Mouse (Mus musculus) midbrain, postnatal 0 days (tissue): ENCODE data around the gene Fbln5. TPM values are rescaled to one million over a fixed set of nuclear protein-coding genes. Genes with fewer than 3 reads are reported as not detected.

Experiments
- ATAC-seq: fragments of 200-750 bp; cut with Nextera tagmentation; 2 replicates; pipeline ENCODE4 v1.8.0; 2017; ENCODE audit warnings: moderate number of reproducible peaks, mild to moderate bottlenecking, moderate TSS enrichment, moderate library complexity; ENCODE audit not compliant: low FRiP score
- DNase-seq: peaks from one replicate; pipeline ENCODE4 v3.0.0-alpha.2; 2015; ENCODE audit warnings: low spot score
- H3K27ac ChIP-seq: fragments of 300-500 bp; sonication (generic); 2 replicates; pipeline ENCODE4 v1.5.1; 2014; ENCODE audit warnings: low read depth, mild to moderate bottlenecking, low read length, mixed read lengths
- H3K27me3 ChIP-seq: fragments of 300-500 bp; sonication (generic); 2 replicates; pipeline ENCODE4 v1.6.1; 2014; ENCODE audit warnings: low read length, control low read depth, mixed read lengths; ENCODE audit not compliant: insufficient read depth
- H3K36me3 ChIP-seq: fragments of 300-500 bp; sonication (generic); 2 replicates; pipeline ENCODE4 v1.6.1; 2014; ENCODE audit warnings: low read length, control low read depth, mixed read lengths; ENCODE audit not compliant: insufficient read depth
- H3K4me1 ChIP-seq: fragments of 300-500 bp; sonication (generic); 2 replicates; pipeline ENCODE4 v1.6.1; 2014; ENCODE audit warnings: mild to moderate bottlenecking, control low read depth, antibody characterized with exemption, low read length, mixed read lengths; ENCODE audit not compliant: insufficient read depth
- H3K4me2 ChIP-seq: fragments of 300-500 bp; sonication (generic); 2 replicates; pipeline ENCODE4 v1.6.1; 2014; ENCODE audit warnings: low read depth, mild to moderate bottlenecking, low read length, mixed read lengths; ENCODE audit not compliant: poor library complexity, severe bottlenecking
- H3K4me3 ChIP-seq: fragments of 300-500 bp; sonication (generic); 2 replicates; pipeline ENCODE4 v1.5.1; 2014; ENCODE audit warnings: low read depth, mild to moderate bottlenecking, low read length, moderate library complexity
- H3K9ac ChIP-seq: fragments of 300-500 bp; sonication (generic); replicated peaks from 2 replicates; pipeline ENCODE4 v1.6.1; 2014; ENCODE audit warnings: mild to moderate bottlenecking, low read length, moderate library complexity, mixed read lengths; ENCODE audit not compliant: poor library complexity, severe bottlenecking
- H3K9me3 ChIP-seq: fragments of 300-500 bp; sonication (generic); 2 replicates; pipeline ENCODE4 v1.6.1; 2016; ENCODE audit warnings: low read length, control low read depth
- CTCF ChIP-seq: IDR thresholded peaks from 2 replicates; pipeline ENCODE4 v1.5.1; 2016; ENCODE audit warnings: antibody characterized with exemption, mild to moderate bottlenecking
- WGBS: fragments of 180-500 bp; shearing (Covaris S2); extraction: QIAGEN DNeasy Blood & Tissue Kit; methylation state at CpG from one replicate; pipeline ENCODE4 v1.1.7; 2014; 5-methylcytosine and 5-hydroxymethylcytosine counted together
- polyA plus RNA-seq: library from polyadenylated mRNA; unstranded; fragments of >200 nt; fragmentation: Nextera tagmentation; extraction: Ambion mirVana; gene quantifications from 2 replicates; pipeline ENCODE4 v1.2.1, GENCODE M21; 2015
- total RNA-seq: library from RNA; depleted of rRNA; stranded (reverse); fragments of >200 nt; gene quantifications from 2 replicates; pipeline ENCODE4 v1.2.3, GENCODE M21; 2014; rRNA removed

Fbln5 gene
- total and polyA plus RNA-seq, 2 experiments from 2014 or later = 10.7 to 16.7 TPM

DNA sequence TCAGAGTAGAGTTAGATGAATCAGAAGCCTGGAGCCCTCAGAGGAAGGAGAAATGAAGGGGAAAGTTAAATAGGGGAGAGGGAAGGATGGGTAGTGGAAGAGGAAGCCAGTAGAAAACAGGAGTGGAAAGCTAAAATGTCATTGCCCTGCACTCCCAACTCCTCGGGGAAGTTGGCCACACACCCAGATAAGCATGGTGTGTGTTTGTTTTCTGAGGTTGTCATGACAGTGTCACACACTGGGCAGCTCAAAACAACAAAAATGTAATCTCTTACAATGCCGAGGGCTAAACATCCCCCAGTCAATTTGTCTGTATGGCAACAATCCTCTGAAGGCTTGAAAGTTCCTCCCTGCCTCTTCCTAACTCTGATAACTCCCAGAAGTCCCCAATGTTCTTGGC lies 78.4 kb downstream of the Fbln5 start:
- Histone ChIP-seq H3K36me3 (no peaks in the 10 kb centered on the region), H3K27ac (no peak overlapping the region), H3K9me3 (no peaks in the 10 kb centered on the region), H3K9ac (no peak overlapping the region), H3K4me1 (no peaks in the 10 kb centered on the region), H3K4me2 (no peak overlapping the region), H3K27me3 (no peaks in the 10 kb centered on the region), H3K4me3 (no peak overlapping the region)
- DNase-seq (no peak), ATAC-seq (no peak)
- WGBS = 64% methylated on average over 2 of the region's 2 CpGs
- no peak for TF ChIP-seq CTCF

DNA sequence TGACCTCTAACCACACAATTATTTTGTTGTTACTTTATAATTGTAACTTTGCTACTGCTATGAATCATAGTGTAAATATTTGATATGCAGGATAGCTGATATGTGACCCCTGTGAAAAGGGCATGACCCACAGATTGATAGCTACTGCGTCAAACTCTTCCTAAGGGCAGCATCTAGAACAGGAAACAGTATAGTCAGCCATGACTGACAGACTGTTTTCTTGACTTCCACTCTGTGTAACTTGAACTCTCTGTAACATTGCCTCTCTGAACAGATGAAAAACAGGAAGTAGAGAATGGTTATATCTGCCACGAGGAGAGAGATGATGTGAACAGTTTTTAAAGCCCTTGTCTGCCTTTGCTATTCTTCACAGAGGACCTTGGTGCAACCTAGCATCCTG lies 78.8 kb downstream of the Fbln5 start:
- no peak for TF ChIP-seq CTCF

DNA sequence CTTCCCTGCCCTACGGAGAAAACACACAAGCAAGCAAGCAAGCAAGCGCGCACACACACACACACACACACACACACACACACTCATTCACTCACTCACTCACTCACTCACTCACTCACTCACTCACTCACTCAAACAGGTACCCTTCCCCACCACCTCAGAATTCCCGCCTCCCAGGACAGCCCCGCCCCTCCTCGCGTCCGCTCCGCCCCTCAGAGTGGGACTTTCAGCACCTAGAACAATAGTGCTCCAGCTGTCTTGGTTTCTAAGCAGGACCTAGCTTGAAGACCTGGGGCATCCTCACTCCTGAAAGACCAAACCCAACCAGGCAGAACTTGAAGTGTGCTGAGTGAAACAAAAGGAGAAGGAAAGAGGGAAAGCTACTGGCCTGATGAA lies 100.1 kb downstream of the Fbln5 start:
- peak; percentile 74 for ATAC-seq
- Histone ChIP-seq H3K9me3 (no peaks in the 10 kb centered on the region), H3K9ac (peak overlapping the region; percentile 68; the same call in 1 of the 2 replicates), H3K4me3 (peak overlapping the region; percentile 81), H3K36me3 (no peaks in the 10 kb centered on the region), H3K4me2 (peak overlapping the region; percentile 96), H3K27ac (no peak overlapping the region), H3K4me1 (no peaks in the 10 kb centered on the region), H3K27me3 (0 out of 2 replicates have a peak, but pooled peaks cover 4% of the 10 kb centered on the region)
- DNase-seq = peak; percentile 1
- WGBS = 2% methylated on average over 9 of the region's 9 CpGs
- no peak for TF ChIP-seq CTCF

More for the DNA sequence above, 78.8 kb downstream of the Fbln5 start:
- Histone ChIP-seq H3K4me3 (no peak overlapping the region), H3K9me3 (no peaks in the 10 kb centered on the region), H3K27ac (no peak overlapping the region), H3K27me3 (no peaks in the 10 kb centered on the region), H3K36me3 (no peaks in the 10 kb centered on the region), H3K9ac (no peak overlapping the region), H3K4me1 (no peaks in the 10 kb centered on the region), H3K4me2 (no peak overlapping the region)
- DNase-seq = no peak
- 64% methylated on average over 2 of the region's 2 CpGs for WGBS
- no peak for ATAC-seq

DNA sequence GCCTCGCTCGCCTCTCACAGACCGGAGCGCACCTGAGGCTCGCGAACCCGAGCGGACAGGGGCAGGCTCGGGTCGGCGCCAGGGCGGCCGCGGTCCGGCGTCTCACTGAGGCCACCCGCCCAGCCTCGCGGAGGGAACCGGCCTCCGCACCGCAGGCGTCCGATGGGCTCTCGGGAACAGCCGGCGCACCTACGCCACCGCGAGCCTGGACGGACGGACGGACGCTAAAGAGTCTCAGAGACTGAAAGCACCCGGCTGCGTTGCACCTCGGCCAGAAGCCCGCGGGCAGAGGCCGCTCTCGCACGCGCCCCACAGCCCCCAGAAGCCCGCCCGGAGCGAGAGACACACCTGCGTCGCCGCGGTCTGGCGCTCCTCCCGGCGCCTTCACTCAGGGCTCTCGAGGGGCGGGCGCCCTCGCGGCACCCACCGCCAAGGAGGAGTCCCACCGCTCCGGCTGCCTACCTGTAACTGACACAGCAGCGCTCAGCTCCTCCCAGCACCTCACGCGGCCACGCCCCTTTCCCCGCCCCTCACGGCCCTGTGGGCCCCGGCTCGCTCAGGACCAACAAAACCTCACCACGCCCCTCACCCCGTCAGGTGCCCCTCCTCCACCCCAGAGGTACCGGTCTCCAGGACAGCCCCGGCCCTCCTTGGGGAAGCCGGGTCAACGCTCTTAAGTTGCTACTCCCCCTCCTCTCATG lies 100.7 kb downstream of the Fbln5 start, which contains the start of gene Tc2n:
Gene Tc2n, minus strand, starts transcription at position 470 of the 701 bp plus-strand sequence.
- H3K27me3 ChIP-seq = 0 out of 2 replicates have a peak, but pooled peaks cover 4% of the 10 kb centered on the region
- no peaks in the 10 kb centered on the region for H3K4me1 ChIP-seq
- no peaks in the 10 kb centered on the region for H3K9me3 ChIP-seq
- H3K4me3 ChIP-seq = peak within 1 kb of the TSS; percentile 81
- no peak for TF ChIP-seq CTCF
- peak within 1 kb of the TSS; percentile 68 for H3K9ac ChIP-seq
- peak within 1 kb of the TSS; percentile 96 for H3K4me2 ChIP-seq
- DNase-seq = peak; percentile 49
- H3K36me3 ChIP-seq = no peaks in the 10 kb centered on the region
- ATAC-seq = peak; percentile 94
- WGBS = 0% methylated on average over 56 of the region's 75 CpGs
- H3K27ac ChIP-seq = no peak within 1 kb of the TSS

DNA sequence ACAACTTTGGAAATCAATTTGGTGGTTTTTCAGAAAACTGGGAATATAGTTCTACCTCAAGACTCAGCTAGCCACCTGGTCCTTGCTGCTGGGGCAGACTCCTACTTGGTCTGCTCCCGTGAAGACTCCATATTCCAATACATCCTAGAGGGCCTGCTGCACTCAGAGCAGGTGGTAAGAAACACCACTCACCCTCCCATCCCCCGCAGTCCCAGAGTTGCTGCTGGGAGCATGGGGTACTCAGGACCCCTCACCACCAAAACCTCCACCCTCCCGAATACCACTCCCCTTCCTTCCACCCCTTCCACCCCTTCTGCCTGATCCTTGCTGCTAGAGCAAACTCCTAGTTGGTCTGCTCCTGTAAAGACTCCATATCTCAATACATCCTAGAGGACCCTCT lies 119.7 kb downstream of the Fbln5 start:
- no peaks in the 10 kb centered on the region for H3K4me1 ChIP-seq
- no peak overlapping the region for H3K4me2 ChIP-seq
- DNase-seq (no peak), ATAC-seq (no peak)
- no peak overlapping the region for H3K9ac ChIP-seq
- no peaks in the 10 kb centered on the region for H3K9me3 ChIP-seq
- TF ChIP-seq CTCF = no peak
- no peak overlapping the region for H3K4me3 ChIP-seq
- no peak overlapping the region for H3K27ac ChIP-seq
- no peaks in the 10 kb centered on the region for H3K27me3 ChIP-seq
- WGBS = 92% methylated on average over 3 of the region's 3 CpGs
- no peaks in the 10 kb centered on the region for H3K36me3 ChIP-seq

Other genes starting within 250 kb of the Fbln5 start
- gene Tc2n, start 100.5 kb downstream of the Fbln5 start, total RNA-seq = 0.55 and 0.94 TPM in 2 replicates
- gene Tc2n, start 100.5 kb downstream of the Fbln5 start, polyA plus RNA-seq = 0.36 and 0.60 TPM in 2 replicates
- gene Trip11, start 94.2 kb upstream of the Fbln5 start, total RNA-seq = 21.5 and 24.8 TPM in 2 replicates
- 21.4 and 26.3 TPM in 2 replicates for gene Trip11, start 94.2 kb upstream of the Fbln5 start, polyA plus RNA-seq
- gene Atxn3, start 139.2 kb upstream of the Fbln5 start, total RNA-seq = 12.4 and 13.4 TPM in 2 replicates
- gene Atxn3, start 139.2 kb upstream of the Fbln5 start, polyA plus RNA-seq = 7.6 and 8.0 TPM in 2 replicates
- 28.0 and 28.5 TPM in 2 replicates for gene Cpsf2, start 156.9 kb upstream of the Fbln5 start, total RNA-seq
- gene Cpsf2, start 156.9 kb upstream of the Fbln5 start, polyA plus RNA-seq = 25.2 and 25.5 TPM in 2 replicates